Mouse (Mus musculus): ENCODE results near the gene Sv2b. TPM values are rescaled to one million over a fixed set of nuclear protein-coding genes. Genes with fewer than 3 reads are reported as not detected.

The Sv2b gene
- total and polyA plus RNA-seq, 2 experiments from 2014 or later = 13.7 to 42.2 TPM

DNA sequence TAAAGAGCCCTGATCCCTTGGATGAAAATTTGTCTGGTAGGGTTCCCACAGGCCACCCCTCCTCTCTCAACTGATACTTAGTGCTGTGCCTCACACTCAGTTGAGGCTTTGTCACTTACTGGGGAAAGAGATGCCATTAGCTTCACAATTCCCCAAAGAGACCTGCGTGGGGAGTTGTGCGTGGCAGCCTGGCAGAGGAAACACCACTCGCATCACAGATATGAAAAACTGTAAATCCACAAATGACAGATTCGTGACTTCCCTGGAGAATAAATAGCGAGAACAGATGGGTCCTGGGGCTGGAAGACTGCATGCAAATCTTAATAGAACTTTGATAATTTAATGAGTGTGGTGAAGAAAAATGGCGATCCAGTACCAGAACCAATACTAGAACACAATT is 21.8 kb downstream of the Sv2b start:
- ATAC-seq (ENCODE audit: low FRiP score) (no peak), DNase-seq (ENCODE audit: low spot score) (no peak)
- no peaks in the 10 kb centered on the region for H3K4me1 ChIP-seq (ENCODE audit: insufficient read depth, low read length)
- H3K4me3 ChIP-seq (ENCODE audit: low read depth, low read length) = no peak overlapping the region
- no peak overlapping the region for H3K27ac ChIP-seq (ENCODE audit: low read depth, low read length)
- no peaks in the 10 kb centered on the region for H3K9me3 ChIP-seq (ENCODE audit: low read length)
- no peaks in the 10 kb centered on the region for H3K36me3 ChIP-seq (ENCODE audit: insufficient read depth, low read length)
- no peak for TF ChIP-seq CTCF (IDR thresholded peaks at IDR 0.05)
- H3K4me2 ChIP-seq (ENCODE audit: low read depth, low read length, poor library complexity, severe bottlenecking) = no peak overlapping the region
- no peak overlapping the region for H3K9ac ChIP-seq (replicated peaks; ENCODE audit: low read length, poor library complexity, severe bottlenecking)
- 84% methylated on average over 6 of the region's 6 CpGs for WGBS
- H3K27me3 ChIP-seq (ENCODE audit: insufficient read depth, low read length) = no peaks in the 10 kb centered on the region

DNA sequence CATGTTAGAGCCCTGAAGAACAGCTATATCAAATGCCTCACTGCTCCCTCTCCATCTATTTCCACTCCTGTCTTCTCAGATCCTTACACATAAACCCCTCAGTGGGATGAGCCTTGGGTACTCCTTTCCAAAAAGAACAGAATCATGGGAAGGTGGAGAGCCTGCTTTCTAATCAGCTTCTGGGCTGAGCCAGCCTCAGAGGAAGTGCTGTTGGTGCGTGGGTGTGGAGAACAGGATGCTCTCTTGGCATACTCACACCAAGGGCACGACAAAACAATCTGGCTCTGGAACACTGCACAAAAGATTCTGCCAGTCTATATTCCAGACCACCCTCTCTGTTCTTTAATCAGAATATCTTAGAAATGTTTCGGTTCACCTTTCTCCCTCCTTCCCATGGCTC is 26.1 kb downstream of the Sv2b start:
- no peak overlapping the region for H3K9ac ChIP-seq (replicated peaks; ENCODE audit: low read length, poor library complexity, severe bottlenecking)
- DNase-seq (ENCODE audit: low spot score) = no peak
- no peak for TF ChIP-seq CTCF (IDR thresholded peaks at IDR 0.05)
- 79% methylated on average over 3 of the region's 3 CpGs for WGBS
- no peak overlapping the region for H3K27ac ChIP-seq (ENCODE audit: low read depth, low read length)
- H3K4me3 ChIP-seq (ENCODE audit: low read depth, low read length) = no peak overlapping the region
- no peak overlapping the region for H3K4me2 ChIP-seq (ENCODE audit: low read depth, low read length, poor library complexity, severe bottlenecking)
- no peaks in the 10 kb centered on the region for H3K9me3 ChIP-seq (ENCODE audit: low read length)
- H3K36me3 ChIP-seq (ENCODE audit: insufficient read depth, low read length) = no peaks in the 10 kb centered on the region
- no peaks in the 10 kb centered on the region for H3K27me3 ChIP-seq (ENCODE audit: insufficient read depth, low read length)
- no peak for ATAC-seq (ENCODE audit: low FRiP score)
- peaks cover 6% of the 10 kb centered on the region; the same call in 1 of the 2 replicates for H3K4me1 ChIP-seq (ENCODE audit: insufficient read depth, low read length)

DNA sequence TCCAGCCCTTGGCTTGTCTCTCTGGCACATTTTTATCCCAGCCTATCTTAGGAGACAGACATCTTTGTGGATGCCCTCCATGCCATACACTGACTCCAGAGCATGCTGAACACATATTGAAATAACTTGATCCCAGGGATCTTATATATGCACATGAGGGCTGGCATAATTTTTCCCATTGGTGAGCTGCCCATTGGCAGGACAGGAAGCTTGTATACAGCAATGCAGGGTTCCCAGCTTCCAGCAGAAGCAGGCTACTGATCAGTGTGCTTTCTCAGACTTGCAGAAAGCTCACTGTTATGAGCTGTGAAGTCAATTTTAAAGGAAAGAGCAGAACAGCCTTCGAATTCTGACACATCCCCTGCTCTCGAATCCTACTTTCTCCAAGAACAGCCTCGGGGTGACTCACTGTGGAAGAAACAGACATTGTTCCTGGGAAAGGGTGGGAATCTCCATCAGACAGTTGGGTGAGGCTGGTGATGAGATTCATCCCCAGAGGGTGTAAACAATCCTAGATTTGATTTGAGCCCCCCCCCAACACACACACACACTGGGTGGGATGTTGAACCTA is 26.9 kb downstream of the Sv2b start:
- Histone ChIP-seq H3K4me1 (ENCODE audit: insufficient read depth, low read length) (peaks cover 6% of the 10 kb centered on the region; the same call in 1 of the 2 replicates), H3K36me3 (ENCODE audit: insufficient read depth, low read length) (no peaks in the 10 kb centered on the region), H3K27me3 (ENCODE audit: insufficient read depth, low read length) (no peaks in the 10 kb centered on the region), H3K4me3 (ENCODE audit: low read depth, low read length) (no peak overlapping the region), H3K4me2 (ENCODE audit: low read depth, low read length, poor library complexity, severe bottlenecking) (no peak overlapping the region), H3K27ac (ENCODE audit: low read depth, low read length) (no peak overlapping the region), H3K9me3 (ENCODE audit: low read length) (no peaks in the 10 kb centered on the region), H3K9ac (replicated peaks; ENCODE audit: low read length, poor library complexity, severe bottlenecking) (no peak overlapping the region)
- ATAC-seq (ENCODE audit: low FRiP score) (no peak), DNase-seq (ENCODE audit: low spot score) (no peak)
- WGBS = 82% methylated on average over 3 of the region's 3 CpGs
- no peak for TF ChIP-seq CTCF (IDR thresholded peaks at IDR 0.05)

DNA sequence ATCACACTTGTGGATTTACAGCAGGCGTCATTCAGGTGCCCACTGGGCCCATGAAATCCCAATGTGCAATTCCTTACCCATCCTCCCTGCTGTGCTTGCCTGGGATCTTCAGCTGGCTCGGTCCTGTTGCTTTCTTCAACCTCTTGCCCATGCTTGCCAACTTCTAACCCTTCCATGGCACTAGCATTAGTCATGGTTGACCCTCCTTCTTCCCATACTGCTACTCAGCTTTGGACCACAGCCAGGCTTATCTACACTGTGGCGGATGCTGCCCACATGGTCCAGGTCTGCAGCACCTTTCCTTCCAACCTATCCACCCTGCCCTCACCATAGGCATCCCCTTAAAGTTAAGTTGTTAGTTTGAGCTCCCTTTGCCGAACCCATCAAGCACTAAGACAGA is 28.0 kb downstream of the Sv2b start:
- no peak overlapping the region for H3K4me2 ChIP-seq (ENCODE audit: low read depth, low read length, poor library complexity, severe bottlenecking)
- peaks cover 6% of the 10 kb centered on the region; the same call in 1 of the 2 replicates for H3K4me1 ChIP-seq (ENCODE audit: insufficient read depth, low read length)
- 86% methylated on average over 4 of the region's 4 CpGs for WGBS
- H3K4me3 ChIP-seq (ENCODE audit: low read depth, low read length) = no peak overlapping the region
- ATAC-seq (ENCODE audit: low FRiP score) = no peak
- H3K9me3 ChIP-seq (ENCODE audit: low read length) = no peaks in the 10 kb centered on the region
- H3K27me3 ChIP-seq (ENCODE audit: insufficient read depth, low read length) = no peaks in the 10 kb centered on the region
- H3K9ac ChIP-seq (replicated peaks; ENCODE audit: low read length, poor library complexity, severe bottlenecking) = no peak overlapping the region
- no peak overlapping the region for H3K27ac ChIP-seq (ENCODE audit: low read depth, low read length)
- H3K36me3 ChIP-seq (ENCODE audit: insufficient read depth, low read length) = no peaks in the 10 kb centered on the region
- TF ChIP-seq CTCF (IDR thresholded peaks at IDR 0.05) = no peak
- no peak for DNase-seq (ENCODE audit: low spot score)

DNA sequence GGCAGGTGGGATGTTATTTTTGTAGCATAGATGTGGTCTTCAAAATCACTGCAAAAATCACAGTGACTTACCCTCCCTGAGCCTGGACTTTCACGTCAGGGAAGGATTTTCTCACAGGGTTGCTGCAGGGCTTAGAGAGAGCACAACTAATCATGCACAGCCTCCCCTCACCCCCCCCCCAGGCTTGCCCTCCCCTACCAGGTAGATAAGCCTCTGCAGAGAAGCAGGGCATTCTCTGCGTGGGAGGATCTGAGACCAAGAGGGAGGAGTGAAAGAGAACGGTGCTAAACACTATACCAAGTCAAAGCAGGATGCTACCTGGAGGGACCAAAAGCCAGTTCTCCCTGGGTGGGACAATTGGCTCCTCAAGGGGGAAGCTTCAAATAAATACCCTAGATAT is 31.2 kb downstream of the Sv2b start:
- no peaks in the 10 kb centered on the region for H3K27me3 ChIP-seq (ENCODE audit: insufficient read depth, low read length)
- DNase-seq (ENCODE audit: low spot score) (no peak), ATAC-seq (ENCODE audit: low FRiP score) (no peak)
- peaks cover 6% of the 10 kb centered on the region; the same call in 1 of the 2 replicates for H3K4me1 ChIP-seq (ENCODE audit: insufficient read depth, low read length)
- H3K27ac ChIP-seq (ENCODE audit: low read depth, low read length) = no peak overlapping the region
- H3K36me3 ChIP-seq (ENCODE audit: insufficient read depth, low read length) = no peaks in the 10 kb centered on the region
- H3K4me2 ChIP-seq (ENCODE audit: low read depth, low read length, poor library complexity, severe bottlenecking) = no peak overlapping the region
- no peaks in the 10 kb centered on the region for H3K9me3 ChIP-seq (ENCODE audit: low read length)
- 9% methylated on average over 3 of the region's 3 CpGs for WGBS
- no peak overlapping the region for H3K4me3 ChIP-seq (ENCODE audit: low read depth, low read length)
- H3K9ac ChIP-seq (replicated peaks; ENCODE audit: low read length, poor library complexity, severe bottlenecking) = no peak overlapping the region
- no peak for TF ChIP-seq CTCF (IDR thresholded peaks at IDR 0.05)

DNA sequence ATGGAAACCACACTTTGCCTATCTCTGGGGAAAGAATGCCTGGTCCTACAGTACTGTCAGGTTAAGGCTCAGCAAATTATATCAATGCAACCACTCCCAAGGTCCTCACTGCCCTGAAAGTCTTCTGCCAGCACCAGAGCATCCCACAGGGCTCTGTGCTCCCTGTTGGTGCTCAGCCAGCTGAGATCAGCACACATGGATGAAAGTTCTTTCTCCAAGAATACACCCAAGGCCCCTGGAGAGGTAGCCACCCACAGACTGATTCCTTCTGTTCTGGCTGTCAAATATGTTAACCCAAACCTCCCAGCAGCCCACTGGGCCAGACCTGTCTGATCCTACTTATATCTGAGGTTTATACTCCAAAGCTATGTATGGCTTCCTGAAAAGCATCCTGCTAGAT is 32.3 kb downstream of the Sv2b start:
- no peaks in the 10 kb centered on the region for H3K27me3 ChIP-seq (ENCODE audit: insufficient read depth, low read length)

More for the DNA sequence above, 32.3 kb downstream of the Sv2b start:
- TF ChIP-seq CTCF (IDR thresholded peaks at IDR 0.05) = no peak
- no peaks in the 10 kb centered on the region for H3K9me3 ChIP-seq (ENCODE audit: low read length)
- H3K4me3 ChIP-seq (ENCODE audit: low read depth, low read length) = no peak overlapping the region
- H3K4me1 ChIP-seq (ENCODE audit: insufficient read depth, low read length) = peaks cover 6% of the 10 kb centered on the region; the same call in 1 of the 2 replicates
- H3K4me2 ChIP-seq (ENCODE audit: low read depth, low read length, poor library complexity, severe bottlenecking) = no peak overlapping the region
- H3K36me3 ChIP-seq (ENCODE audit: insufficient read depth, low read length) = no peaks in the 10 kb centered on the region
- H3K9ac ChIP-seq (replicated peaks; ENCODE audit: low read length, poor library complexity, severe bottlenecking) = no peak overlapping the region
- no peak for DNase-seq (ENCODE audit: low spot score)
- no peak for ATAC-seq (ENCODE audit: low FRiP score)
- no peak overlapping the region for H3K27ac ChIP-seq (ENCODE audit: low read depth, low read length)
